Mouse (Mus musculus): ENCODE measurements around the gene Lrrc32. TPM values are rescaled to one million over a fixed set of nuclear protein-coding genes. Genes with fewer than 3 reads are reported as not detected.

Lrrc32 gene
- polyA plus RNA-seq, 1 experiment from 2014 or later, result 7.3 TPM

DNA sequence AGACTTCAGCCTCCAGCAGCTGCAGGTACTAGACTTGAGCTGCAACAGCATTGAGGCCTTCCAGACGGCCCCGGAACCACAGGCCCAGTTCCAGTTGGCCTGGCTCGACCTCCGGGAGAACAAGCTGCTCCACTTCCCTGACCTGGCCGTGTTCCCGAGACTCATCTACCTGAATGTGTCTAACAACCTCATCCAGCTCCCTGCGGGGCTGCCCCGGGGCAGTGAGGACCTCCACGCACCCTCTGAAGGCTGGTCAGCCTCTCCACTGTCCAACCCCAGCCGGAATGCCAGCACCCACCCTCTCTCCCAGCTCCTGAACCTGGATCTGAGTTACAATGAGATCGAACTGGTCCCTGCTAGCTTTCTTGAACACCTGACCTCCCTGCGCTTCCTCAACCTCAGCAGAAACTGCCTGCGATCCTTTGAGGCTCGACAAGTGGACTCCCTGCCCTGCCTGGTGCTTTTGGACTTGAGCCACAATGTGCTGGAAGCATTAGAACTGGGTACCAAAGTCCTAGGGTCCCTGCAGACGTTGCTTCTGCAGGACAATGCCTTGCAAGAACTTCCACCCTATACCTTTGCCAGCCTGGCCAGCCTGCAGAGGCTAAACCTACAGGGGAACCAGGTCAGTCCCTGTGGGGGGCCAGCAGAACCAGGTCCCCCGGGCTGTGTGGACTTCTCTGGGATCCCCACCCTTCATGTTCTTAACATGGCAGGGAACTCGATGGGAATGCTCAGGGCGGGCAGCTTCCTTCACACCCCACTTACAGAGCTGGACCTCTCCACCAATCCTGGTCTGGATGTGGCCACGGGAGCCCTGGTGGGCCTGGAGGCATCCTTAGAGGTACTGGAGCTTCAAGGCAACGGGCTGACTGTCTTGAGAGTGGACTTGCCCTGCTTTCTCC lies 9.8 kb downstream of the Lrrc32 start:
- H3K27me3 ChIP-seq, result no peaks in the 10 kb centered on the region
- no peak for ATAC-seq (replicated peaks; ENCODE audit: insufficient number of reproducible peaks, insufficient read depth, low FRiP score, low read depth)
- H3K9ac ChIP-seq, result no peak overlapping the region
- no peak overlapping the region for H3K4me3 ChIP-seq
- no peaks in the 10 kb centered on the region for H3K36me3 ChIP-seq
- 81% methylated on average over 20 of the region's 20 CpGs for WGBS
- no peak overlapping the region for H3K4me2 ChIP-seq
- H3K9me3 ChIP-seq (replicated peaks), result no peaks in the 10 kb centered on the region
- peaks cover 31% of the 10 kb centered on the region for H3K4me1 ChIP-seq (replicated peaks)
- no peak overlapping the region for H3K27ac ChIP-seq

DNA sequence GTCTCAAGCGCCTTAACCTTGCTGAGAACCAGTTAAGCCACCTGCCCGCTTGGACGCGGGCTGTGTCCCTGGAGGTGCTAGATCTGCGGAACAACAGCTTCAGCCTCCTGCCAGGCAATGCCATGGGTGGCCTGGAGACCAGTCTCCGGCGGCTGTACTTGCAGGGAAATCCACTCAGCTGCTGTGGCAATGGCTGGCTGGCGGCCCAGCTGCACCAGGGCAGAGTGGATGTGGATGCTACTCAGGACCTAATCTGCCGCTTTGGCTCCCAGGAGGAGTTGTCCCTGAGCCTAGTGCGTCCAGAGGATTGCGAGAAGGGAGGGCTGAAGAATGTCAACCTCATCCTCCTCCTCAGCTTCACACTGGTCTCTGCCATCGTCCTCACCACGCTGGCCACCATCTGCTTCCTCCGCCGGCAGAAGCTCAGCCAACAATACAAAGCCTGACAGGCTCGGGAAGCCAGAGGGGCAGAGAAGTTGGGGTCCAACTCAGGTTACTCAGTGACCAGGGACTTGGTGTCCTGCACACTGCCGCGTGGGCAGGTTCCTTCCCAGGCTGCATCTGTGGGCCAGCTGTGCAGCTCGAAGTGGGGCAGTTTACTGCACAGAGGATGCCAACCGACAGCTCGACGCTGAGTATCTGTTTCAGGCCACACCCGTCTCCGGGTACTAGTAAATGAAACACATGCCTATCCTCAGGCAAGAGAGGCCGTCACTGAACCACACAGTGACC lies 10.6 kb downstream of the Lrrc32 start:
- H3K9me3 ChIP-seq (replicated peaks), result no peaks in the 10 kb centered on the region
- no peak overlapping the region for H3K9ac ChIP-seq
- no peak for ATAC-seq (replicated peaks; ENCODE audit: insufficient number of reproducible peaks, insufficient read depth, low FRiP score, low read depth)
- no peaks in the 10 kb centered on the region for H3K36me3 ChIP-seq
- no peak overlapping the region for H3K4me2 ChIP-seq
- 70% methylated on average over 25 of the region's 25 CpGs for WGBS
- H3K4me1 ChIP-seq (replicated peaks), result peaks cover 33% of the 10 kb centered on the region
- H3K27me3 ChIP-seq, result no peaks in the 10 kb centered on the region
- peak overlapping the region; percentile 66 for H3K27ac ChIP-seq
- H3K4me3 ChIP-seq, result no peak overlapping the region

DNA sequence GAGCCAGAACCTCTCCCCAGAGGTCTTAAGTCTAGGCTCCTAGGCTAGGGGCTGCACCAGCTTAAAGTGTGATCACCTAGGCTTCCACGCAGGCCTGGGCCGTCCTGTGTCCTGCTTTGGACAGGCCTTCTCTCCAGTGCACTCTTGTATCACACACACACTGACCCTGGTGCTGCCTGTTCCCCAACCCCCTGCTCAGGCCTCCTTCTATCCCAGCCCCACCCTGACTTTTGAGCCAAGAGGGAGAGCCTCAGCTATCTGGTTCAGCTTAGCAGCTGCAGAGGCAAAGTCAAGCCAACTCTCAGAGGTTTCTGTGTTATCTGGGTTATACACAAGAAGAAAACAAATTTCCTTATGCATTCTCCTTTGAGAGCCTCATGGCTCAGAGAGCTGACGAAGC lies 11.4 kb downstream of the Lrrc32 start:
- no peak overlapping the region for H3K9ac ChIP-seq
- H3K27ac ChIP-seq, result peak overlapping the region; percentile 66
- WGBS, result 59% methylated on average over 3 of the region's 3 CpGs
- ATAC-seq (replicated peaks; ENCODE audit: insufficient number of reproducible peaks, insufficient read depth, low FRiP score, low read depth), result peak; percentile 23; the same call in 1 of the 2 replicates
- H3K27me3 ChIP-seq, result no peaks in the 10 kb centered on the region
- H3K36me3 ChIP-seq, result no peaks in the 10 kb centered on the region
- H3K4me2 ChIP-seq, result no peak overlapping the region
- peaks cover 37% of the 10 kb centered on the region for H3K4me1 ChIP-seq (replicated peaks)
- no peak overlapping the region for H3K4me3 ChIP-seq
- H3K9me3 ChIP-seq (replicated peaks), result no peaks in the 10 kb centered on the region

DNA sequence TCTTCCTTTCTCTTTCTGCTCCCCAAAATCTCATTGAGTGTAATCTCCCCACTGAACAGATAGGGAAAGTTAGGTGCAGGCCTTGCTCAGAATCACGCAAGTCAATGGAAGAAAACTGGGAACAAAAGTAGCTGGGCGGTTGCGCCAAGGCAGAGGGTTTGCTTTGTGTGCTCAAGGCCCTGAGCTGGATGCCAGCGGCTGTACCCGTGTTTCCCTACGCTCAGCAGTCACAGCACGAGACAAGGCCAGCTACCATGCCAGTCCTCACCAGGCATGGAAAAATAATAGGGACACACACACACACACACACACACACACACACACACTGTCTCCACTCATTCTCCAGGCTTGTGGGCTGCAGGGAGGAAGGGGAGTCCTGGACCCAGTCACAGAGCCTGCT lies 12.0 kb downstream of the Lrrc32 start:
- H3K4me1 ChIP-seq (replicated peaks), result peaks cover 39% of the 10 kb centered on the region
- no peaks in the 10 kb centered on the region for H3K36me3 ChIP-seq
- ATAC-seq (replicated peaks; ENCODE audit: insufficient number of reproducible peaks, insufficient read depth, low FRiP score, low read depth), result no peak
- H3K27me3 ChIP-seq, result no peaks in the 10 kb centered on the region
- WGBS, result 88% methylated on average over 7 of the region's 7 CpGs
- peak overlapping the region; percentile 42 for H3K27ac ChIP-seq
- H3K9ac ChIP-seq, result no peak overlapping the region
- H3K4me3 ChIP-seq, result no peak overlapping the region
- H3K4me2 ChIP-seq, result no peak overlapping the region
- H3K9me3 ChIP-seq (replicated peaks), result no peaks in the 10 kb centered on the region

DNA sequence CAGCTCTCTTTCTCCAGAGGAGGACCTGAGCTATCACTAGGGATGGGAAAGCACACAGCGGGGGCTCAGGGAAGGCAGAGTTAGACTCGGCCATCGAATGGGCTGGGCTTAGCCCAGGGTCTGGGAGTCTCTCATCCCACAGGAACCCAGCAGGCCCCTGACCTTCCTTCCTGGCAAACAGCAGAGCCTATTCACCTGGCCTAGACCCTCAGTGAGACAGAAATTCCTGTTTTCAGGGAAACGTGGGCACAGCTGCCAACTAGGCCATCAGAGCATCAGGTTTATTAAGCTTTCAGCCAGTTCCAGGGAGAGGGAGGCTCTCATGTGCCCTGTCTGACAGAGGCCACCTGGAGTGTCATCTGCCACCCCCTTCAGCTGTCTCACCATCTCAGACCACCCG lies 13.8 kb downstream of the Lrrc32 start:
- 46% methylated on average over 5 of the region's 5 CpGs for WGBS
- Histone ChIP-seq H3K4me1 (replicated peaks) (peaks cover 39% of the 10 kb centered on the region), H3K4me3 (no peak overlapping the region), H3K27me3 (no peaks in the 10 kb centered on the region), H3K27ac (0 out of 2 replicates have a peak overlapping the region, but pooled peaks have one; percentile 1), H3K4me2 (no peak overlapping the region), H3K9me3 (replicated peaks) (no peaks in the 10 kb centered on the region), H3K36me3 (no peaks in the 10 kb centered on the region), H3K9ac (no peak overlapping the region)
- no peak for ATAC-seq (replicated peaks; ENCODE audit: insufficient number of reproducible peaks, insufficient read depth, low FRiP score, low read depth)

DNA sequence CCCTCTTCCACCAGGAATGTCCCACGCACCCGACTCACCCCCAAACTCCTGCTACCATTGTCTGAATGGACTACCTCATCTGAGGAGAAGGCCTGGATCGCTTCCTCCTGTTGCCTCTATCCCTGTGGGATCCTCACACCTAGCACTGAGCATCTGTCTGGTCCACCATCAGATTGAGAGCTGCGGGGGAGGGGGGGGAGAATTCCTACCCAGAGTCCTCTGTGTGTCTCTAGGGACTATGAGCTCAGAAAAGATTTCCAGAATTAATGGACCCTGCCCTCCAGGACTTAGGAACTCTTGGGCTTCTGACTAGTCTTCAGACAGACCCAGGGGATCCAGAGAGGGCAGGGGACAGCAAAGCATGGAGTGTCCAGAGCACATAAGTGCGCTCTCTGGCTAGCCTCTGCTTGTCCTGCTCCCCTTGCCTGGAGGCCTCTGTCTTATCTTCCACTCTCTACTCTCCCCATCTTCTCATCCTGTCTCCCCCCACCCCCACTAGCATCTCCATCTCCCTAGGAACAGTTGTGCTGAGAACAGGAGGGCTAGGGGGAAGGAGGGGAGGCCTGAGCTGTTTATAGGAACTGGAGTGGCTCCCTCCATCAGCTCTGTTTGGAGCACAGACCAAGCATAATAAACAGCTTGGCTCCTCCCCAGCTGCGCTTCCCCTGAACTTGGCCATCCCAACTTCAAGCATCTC lies 15.0 kb downstream of the Lrrc32 start:
- no peaks in the 10 kb centered on the region for H3K9me3 ChIP-seq (replicated peaks)
- H3K4me2 ChIP-seq, result no peak overlapping the region
- no peaks in the 10 kb centered on the region for H3K36me3 ChIP-seq
- no peaks in the 10 kb centered on the region for H3K27me3 ChIP-seq
- peaks cover 39% of the 10 kb centered on the region for H3K4me1 ChIP-seq (replicated peaks)
- H3K4me3 ChIP-seq, result no peak overlapping the region
- WGBS, result 50% methylated on average over 6 of the region's 6 CpGs
- H3K9ac ChIP-seq, result no peak overlapping the region
- H3K27ac ChIP-seq, result peak overlapping the region; percentile 58
- peak; percentile 48 for ATAC-seq (replicated peaks; ENCODE audit: insufficient number of reproducible peaks, insufficient read depth, low FRiP score, low read depth)

DNA sequence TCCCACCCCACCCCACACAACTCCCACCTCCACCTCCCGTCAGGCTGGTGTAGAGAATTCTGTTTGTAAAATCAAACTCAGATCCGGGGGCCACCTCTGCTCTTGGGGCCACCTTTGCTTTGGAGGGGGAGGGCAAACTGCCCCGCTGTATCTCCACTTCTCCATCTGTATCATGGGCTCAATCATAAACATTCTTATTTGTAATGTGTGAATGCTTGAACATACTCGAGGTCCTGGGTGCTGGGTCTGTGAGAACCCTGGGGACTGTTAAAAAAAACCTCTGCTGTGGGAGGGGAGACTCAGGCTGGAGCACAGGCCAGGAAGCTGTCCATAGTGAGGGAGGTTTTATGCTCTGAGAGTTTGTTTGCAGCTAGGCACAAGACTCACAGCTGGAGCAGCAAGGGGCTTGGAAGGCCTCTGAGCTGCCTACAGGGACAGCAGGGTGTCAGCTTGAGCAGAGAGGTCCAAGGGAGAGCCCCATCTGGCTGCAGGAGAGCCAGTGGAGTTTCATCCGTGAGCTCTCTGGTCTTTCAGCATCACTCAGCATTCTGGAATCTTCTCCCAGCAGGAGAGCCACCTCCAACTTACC lies 15.7 kb downstream of the Lrrc32 start:
- peaks cover 33% of the 10 kb centered on the region for H3K4me1 ChIP-seq (replicated peaks)
- H3K36me3 ChIP-seq, result no peaks in the 10 kb centered on the region
- 36% methylated on average over 5 of the region's 5 CpGs for WGBS
- H3K27ac ChIP-seq, result peak overlapping the region; percentile 26
- no peak overlapping the region for H3K4me2 ChIP-seq
- no peak for ATAC-seq (replicated peaks; ENCODE audit: insufficient number of reproducible peaks, insufficient read depth, low FRiP score, low read depth)
- no peak overlapping the region for H3K4me3 ChIP-seq
- no peaks in the 10 kb centered on the region for H3K27me3 ChIP-seq
- no peaks in the 10 kb centered on the region for H3K9me3 ChIP-seq (replicated peaks)
- no peak overlapping the region for H3K9ac ChIP-seq

DNA sequence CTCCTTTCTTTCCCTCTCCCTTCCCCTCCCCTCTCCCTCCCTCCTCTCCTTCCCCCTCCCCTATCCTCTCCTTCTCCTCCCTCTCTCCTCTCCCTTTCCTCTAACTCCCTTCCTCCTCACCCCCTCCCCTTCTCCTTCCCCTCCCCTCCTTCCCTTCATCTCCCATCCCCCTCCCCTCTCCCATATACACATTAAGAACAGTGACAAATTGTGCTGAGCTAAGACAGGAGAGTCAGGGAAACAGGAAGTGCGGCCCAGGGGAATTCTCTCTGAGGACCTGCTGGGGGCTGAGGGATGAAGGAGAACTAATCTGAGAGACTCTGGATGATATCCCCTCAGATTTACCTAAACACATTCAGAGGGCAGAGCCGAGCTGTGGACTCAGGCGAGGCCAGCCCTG lies 16.6 kb downstream of the Lrrc32 start:
- no peaks in the 10 kb centered on the region for H3K36me3 ChIP-seq
- no peak overlapping the region for H3K27ac ChIP-seq
- H3K27me3 ChIP-seq, result no peaks in the 10 kb centered on the region
- WGBS, result 39% methylated on average over 3 of the region's 3 CpGs
- H3K4me1 ChIP-seq (replicated peaks), result peaks cover 26% of the 10 kb centered on the region
- no peak overlapping the region for H3K9ac ChIP-seq
- no peak overlapping the region for H3K4me2 ChIP-seq
- no peak for ATAC-seq (replicated peaks; ENCODE audit: insufficient number of reproducible peaks, insufficient read depth, low FRiP score, low read depth)
- no peaks in the 10 kb centered on the region for H3K9me3 ChIP-seq (replicated peaks)
- no peak overlapping the region for H3K4me3 ChIP-seq

DNA sequence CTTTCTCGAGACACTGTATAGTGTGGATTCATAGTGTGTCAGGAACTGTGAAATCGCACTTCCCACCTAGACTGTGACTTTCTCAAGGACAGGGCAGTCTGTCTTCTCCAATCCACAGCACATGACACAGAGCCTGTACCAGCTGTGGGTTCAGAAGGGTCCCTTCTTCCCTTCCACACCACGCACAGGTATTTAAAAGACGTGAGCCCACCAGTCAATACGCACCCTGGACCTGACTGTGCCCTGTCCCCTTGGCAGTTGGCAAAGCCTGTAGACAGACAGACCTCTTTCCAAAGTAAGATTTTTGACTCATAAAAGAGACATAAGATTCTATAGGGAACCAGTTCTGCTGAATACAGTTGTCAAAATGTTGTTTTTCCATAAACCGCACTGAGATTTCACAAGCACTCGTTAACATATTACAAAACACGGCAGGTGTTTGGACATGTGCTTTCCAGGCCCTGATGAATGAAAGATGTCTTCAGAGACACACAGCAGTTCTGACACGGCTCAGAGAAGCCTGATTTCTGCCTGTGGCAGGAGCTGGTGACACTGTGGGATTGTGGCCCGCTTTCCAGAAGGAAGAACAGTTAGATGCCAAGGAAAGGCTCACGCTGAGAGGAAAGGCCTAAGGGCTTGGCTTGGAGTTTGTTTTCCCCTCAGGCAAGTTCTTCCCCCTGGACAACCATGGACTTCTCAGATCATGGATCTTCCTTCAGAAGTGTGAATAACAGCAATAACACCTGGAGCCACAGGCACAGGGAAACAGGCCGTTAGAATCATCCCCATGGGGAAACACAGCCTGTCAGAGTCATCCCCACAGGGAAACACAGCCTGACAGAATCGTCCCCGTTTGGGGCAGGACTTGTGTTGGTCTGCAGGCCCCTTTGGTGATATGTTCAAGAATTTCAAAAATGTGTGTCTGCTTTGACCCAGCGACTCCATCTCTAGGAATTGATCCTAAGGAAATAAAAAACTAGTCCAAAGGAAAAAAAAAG lies 22.2 kb downstream of the Lrrc32 start:
- WGBS, result 58% methylated on average over 15 of the region's 15 CpGs
- Histone ChIP-seq H3K4me2 (no peak overlapping the region), H3K9ac (no peak overlapping the region), H3K36me3 (no peaks in the 10 kb centered on the region), H3K4me1 (replicated peaks) (no peaks in the 10 kb centered on the region), H3K27me3 (no peaks in the 10 kb centered on the region), H3K4me3 (no peak overlapping the region), H3K9me3 (replicated peaks) (no peaks in the 10 kb centered on the region), H3K27ac (no peak overlapping the region)
- no peak for ATAC-seq (replicated peaks; ENCODE audit: insufficient number of reproducible peaks, insufficient read depth, low FRiP score, low read depth)

DNA sequence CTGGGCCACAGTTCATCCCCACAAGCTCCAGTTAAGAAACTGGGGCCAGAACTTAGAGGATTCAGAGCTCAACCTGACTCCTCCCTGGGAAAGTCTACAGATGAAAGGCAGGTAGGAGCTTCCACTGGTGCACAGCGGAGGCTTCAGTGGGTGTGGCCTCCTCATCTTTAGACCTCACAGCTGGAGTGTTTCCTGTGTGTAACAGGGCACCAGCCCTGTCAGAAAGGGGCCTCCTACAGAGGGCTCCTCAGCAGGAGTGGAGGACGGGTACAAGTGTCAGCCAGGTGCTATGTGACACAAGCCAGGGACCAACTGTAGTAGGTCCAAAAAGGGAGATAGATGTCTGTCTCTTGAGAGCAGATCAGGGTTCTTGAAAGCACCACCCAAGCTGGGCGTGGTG lies 24.2 kb downstream of the Lrrc32 start:
- Histone ChIP-seq H3K4me2 (no peak overlapping the region), H3K27ac (no peak overlapping the region), H3K4me3 (no peak overlapping the region), H3K27me3 (no peaks in the 10 kb centered on the region), H3K9me3 (replicated peaks) (no peaks in the 10 kb centered on the region), H3K9ac (no peak overlapping the region), H3K4me1 (replicated peaks) (no peaks in the 10 kb centered on the region), H3K36me3 (no peaks in the 10 kb centered on the region)
- WGBS, result 49% methylated on average over 3 of the region's 3 CpGs
- peak; percentile 66; the same call in 1 of the 2 replicates for ATAC-seq (replicated peaks; ENCODE audit: insufficient number of reproducible peaks, insufficient read depth, low FRiP score, low read depth)
